Mouse (Mus musculus) retina, embryonic 14.5 days (tissue): ENCODE data around the gene Elmo1.
"Not testable (repeated sequence)": the region's sequence is repeated elsewhere in the genome, so short reads cannot be mapped to it uniquely, and the experiment has no call there.

Source experiments
- DNase-seq: peaks from one replicate; pipeline ENCODE4 v3.0.0-alpha.2; 2015; ENCODE audit warnings: low spot score

The Elmo1 gene

GRCm38 (mm10) chr13:20615596-20616469 is 525.4 kb downstream of the Elmo1 start:
- DNase-seq: peak; percentile 32

DNA sequence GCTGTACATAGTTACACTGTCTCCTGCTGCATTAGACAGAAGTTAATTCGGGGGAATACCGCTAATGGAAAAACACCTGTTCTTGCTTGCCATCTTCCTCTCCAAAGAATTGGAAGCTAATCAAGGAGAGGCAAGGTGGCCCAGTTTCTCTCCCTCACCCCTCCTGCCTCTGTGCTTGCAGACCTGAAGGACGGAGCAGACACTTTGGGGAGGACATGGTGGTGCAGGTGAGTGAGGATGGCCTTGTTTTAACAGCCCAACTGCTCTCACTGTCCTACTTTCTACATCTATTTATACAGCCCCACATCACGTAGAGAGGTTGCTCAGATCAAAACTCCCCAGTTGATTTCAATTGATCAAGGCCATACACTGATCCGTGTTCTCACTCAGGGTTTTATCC is 529.5 kb downstream of the Elmo1 start:
- no peak for DNase-seq

DNA sequence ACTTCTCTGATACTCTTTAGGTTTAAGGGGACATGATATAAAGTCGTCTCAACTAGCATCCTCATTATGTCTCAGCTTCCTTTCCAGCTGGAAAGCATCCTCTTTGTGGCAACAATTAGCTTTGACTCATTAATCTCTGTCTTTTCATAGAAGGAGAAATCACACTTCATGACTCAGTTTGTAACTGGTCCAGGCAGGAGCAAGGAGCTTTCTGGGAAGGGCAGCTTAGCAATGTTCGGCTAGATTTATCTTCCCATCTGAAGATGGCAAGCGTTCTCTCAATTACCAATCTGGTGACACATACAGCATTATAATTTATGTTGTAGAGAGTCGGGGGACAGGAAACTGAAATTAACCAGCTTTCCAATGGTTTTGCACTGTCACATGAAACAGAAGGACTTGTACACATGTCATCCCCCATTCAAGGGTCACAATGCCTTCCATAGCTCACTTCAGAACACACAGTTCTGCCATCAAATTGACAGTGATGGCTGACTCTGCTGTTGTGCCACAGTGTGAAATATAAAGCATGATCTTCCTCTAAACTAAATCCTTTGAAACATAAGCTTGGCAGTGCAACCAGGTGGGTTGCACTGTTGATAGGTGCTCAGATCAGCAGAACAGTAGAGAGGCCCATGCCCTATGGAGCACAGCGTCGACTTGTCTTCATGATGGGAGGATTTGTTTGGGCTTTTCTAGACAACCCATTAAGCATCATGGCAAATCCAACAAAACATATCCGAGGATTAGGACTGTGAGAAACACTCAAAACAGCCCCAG is 532.9 kb downstream of the Elmo1 start:
- DNase-seq: no peak

DNA sequence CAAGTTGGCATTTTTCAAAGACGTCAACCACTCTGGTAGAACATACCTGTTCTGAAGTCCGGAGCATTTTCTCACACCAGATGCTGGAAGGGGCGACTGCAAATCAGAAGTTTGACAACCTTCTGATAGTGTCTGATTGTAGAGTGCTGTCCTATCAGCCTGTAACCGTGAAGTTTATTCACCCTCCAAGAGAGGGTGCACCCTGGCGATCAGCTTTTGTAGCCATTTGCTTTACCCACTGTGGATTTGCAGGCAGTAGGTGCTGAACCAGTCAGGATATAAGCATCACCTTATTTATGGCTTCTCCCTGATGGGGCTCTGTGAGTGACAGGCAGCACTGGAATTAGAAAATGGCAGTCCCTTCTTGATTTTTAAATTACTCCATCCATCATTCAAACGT is 537.4 kb downstream of the Elmo1 start:
- no peak for DNase-seq

GRCm38 (mm10) chr13:20632477-20632876 is 542.1 kb downstream of the Elmo1 start:
- DNase-seq: no peak

- not testable (repeated sequence) for DNase-seq
Observed at GRCm38 (mm10) chr13:20634679-20635078, 544.3 kb downstream of the Elmo1 start.

DNA sequence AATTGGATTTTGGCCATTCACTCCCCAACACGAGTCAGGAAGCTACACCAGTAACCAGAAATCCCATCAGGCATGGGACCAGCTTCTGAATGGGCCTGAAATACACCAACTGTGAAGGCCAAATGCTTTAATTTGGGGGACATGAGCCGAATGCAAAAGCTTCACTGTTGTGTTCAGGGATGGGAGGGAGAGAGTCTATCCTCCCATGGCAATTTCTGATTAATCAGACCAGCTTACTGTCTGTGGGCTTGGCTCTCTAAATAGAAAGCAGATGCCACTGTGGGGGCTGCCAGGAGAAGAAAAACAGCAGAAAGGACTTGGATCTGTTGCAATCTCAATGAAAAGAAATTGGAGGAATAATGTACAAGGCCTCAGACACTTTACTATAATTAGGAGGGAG is 545.2 kb downstream of the Elmo1 start:
- DNase-seq: no peak
